Mouse (Mus musculus): ENCODE results near the gene Tnnt3. TPM values are rescaled to one million over a fixed set of nuclear protein-coding genes. Genes with fewer than 3 reads are reported as not detected.

The Tnnt3 gene
- not detected for polyA plus RNA-seq (2014; fragmentation: Illumina TruSeq; extraction: RNeasy Lipid Tissue Mini Kit (QIAGEN cat#74804); ENCODE audit: low read depth, low replicate concordance)

DNA sequence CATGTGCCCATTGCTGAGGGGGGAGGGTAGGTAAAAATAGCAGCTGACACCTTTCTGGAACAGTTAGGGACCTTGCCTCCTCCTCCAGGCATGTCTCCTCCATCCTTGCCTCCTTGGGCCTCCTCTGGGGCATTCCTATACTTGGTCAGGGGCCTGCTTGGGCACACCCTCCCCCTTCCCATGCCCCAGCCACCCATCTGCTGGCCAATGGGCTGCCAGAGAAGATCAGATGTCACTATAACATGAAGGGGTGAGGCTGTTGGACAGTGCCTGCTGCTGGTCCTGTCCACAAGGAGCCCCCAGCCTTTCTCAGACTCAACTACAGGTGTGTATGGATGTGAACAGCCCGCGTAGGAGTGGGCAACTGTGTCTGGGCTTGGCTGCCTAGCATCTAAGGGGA, at the start of gene Tnnt3:
TSS of gene Tnnt3 (plus strand) at position 262 of the 400 bp plus-strand sequence.

DNA sequence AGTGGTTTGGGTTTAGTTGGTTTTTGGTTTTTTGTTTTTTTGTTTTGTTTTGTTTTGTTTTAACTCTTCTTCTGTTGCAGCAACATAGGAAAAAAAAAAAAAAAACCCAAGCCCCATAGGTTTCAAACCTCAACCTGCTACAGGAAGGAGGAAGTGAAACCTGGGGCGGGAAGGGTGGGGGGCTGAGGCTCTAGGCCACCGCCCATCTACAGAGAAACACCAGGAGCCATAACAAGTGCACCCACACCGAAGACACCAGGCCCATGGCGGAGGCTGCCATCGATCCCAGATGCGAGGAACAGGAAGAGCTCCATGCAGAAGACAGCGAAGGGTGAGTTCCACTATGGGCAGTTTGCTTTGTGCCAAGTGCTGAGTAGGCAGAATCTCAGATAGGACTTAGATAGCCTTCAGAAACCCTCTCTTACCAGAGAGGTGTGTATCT, 38.0 kb upstream of the Tnnt3 start, which contains the start of gene Lsp1:
TSS of gene Lsp1 (plus strand) at position 174 of the 442 bp plus-strand sequence.

DNA sequence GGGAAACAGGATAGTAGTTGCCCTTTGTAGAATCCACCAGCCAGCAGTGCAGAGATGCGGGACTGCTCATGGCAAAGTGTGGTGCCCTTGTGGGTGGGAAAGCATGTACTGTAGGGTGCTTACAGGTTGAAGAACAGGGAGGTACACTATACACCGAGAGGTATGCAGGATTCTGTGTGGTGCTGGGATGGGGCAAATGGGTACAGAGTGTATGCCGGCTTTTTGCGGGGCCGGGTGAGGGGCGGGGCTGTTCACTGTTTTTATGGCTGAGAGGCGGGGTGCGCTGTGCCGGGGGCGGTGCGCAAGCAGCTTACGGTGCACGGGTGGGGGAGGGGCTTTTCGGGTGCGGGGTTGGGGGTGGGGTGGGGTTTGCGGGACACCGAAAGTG, 34.0 kb downstream of the Tnnt3 start, which contains the start of gene Mrpl23:
TSS of gene Mrpl23 (plus strand) at position 16 of the 388 bp plus-strand sequence.

Other genes with a start within 250 kb of the Tnnt3 start
- gene Gm2431, start 240.5 kb upstream of the Tnnt3 start, polyA plus RNA-seq (2014; fragmentation: Illumina TruSeq; extraction: RNeasy Lipid Tissue Mini Kit (QIAGEN cat#74804); ENCODE audit: low read depth, low replicate concordance) = not detected
- gene Gm4559, start 224.5 kb upstream of the Tnnt3 start, polyA plus RNA-seq (2014; fragmentation: Illumina TruSeq; extraction: RNeasy Lipid Tissue Mini Kit (QIAGEN cat#74804); ENCODE audit: low read depth, low replicate concordance) = not detected
- gene Krtap5-1, start 201.7 kb upstream of the Tnnt3 start, polyA plus RNA-seq (2014; fragmentation: Illumina TruSeq; extraction: RNeasy Lipid Tissue Mini Kit (QIAGEN cat#74804); ENCODE audit: low read depth, low replicate concordance) = not detected
- not detected for gene Krtap5-4, start 195.3 kb upstream of the Tnnt3 start, polyA plus RNA-seq (2014; fragmentation: Illumina TruSeq; extraction: RNeasy Lipid Tissue Mini Kit (QIAGEN cat#74804); ENCODE audit: low read depth, low replicate concordance)
- gene Ifitm10, start 125.1 kb upstream of the Tnnt3 start, polyA plus RNA-seq (2014; fragmentation: Illumina TruSeq; extraction: RNeasy Lipid Tissue Mini Kit (QIAGEN cat#74804); ENCODE audit: low read depth, low replicate concordance) = not detected
- not detected for gene Gm49369, start 116.2 kb upstream of the Tnnt3 start, polyA plus RNA-seq (2014; fragmentation: Illumina TruSeq; extraction: RNeasy Lipid Tissue Mini Kit (QIAGEN cat#74804); ENCODE audit: low read depth, low replicate concordance)
- 11.5 TPM for gene Ctsd, start 110.8 kb upstream of the Tnnt3 start, polyA plus RNA-seq (2014; fragmentation: Illumina TruSeq; extraction: RNeasy Lipid Tissue Mini Kit (QIAGEN cat#74804); ENCODE audit: low read depth, low replicate concordance)
- gene Syt8, start 64.0 kb upstream of the Tnnt3 start, polyA plus RNA-seq (2014; fragmentation: Illumina TruSeq; extraction: RNeasy Lipid Tissue Mini Kit (QIAGEN cat#74804); ENCODE audit: low read depth, low replicate concordance) = not detected
- gene Tnni2, start 57.0 kb upstream of the Tnnt3 start, polyA plus RNA-seq (2014; fragmentation: Illumina TruSeq; extraction: RNeasy Lipid Tissue Mini Kit (QIAGEN cat#74804); ENCODE audit: low read depth, low replicate concordance) = not detected
- gene Lsp1, start 38.0 kb upstream of the Tnnt3 start, polyA plus RNA-seq (2014; fragmentation: Illumina TruSeq; extraction: RNeasy Lipid Tissue Mini Kit (QIAGEN cat#74804); ENCODE audit: low read depth, low replicate concordance) = 0.60 TPM
- 0.53 TPM for gene Mrpl23, start 33.9 kb downstream of the Tnnt3 start, polyA plus RNA-seq (2014; fragmentation: Illumina TruSeq; extraction: RNeasy Lipid Tissue Mini Kit (QIAGEN cat#74804); ENCODE audit: low read depth, low replicate concordance)
- gene Igf2, start 168.0 kb downstream of the Tnnt3 start, polyA plus RNA-seq (2014; fragmentation: Illumina TruSeq; extraction: RNeasy Lipid Tissue Mini Kit (QIAGEN cat#74804); ENCODE audit: low read depth, low replicate concordance) = 7.4 TPM
- not detected for gene Gm49394, start 171.1 kb downstream of the Tnnt3 start, polyA plus RNA-seq (2014; fragmentation: Illumina TruSeq; extraction: RNeasy Lipid Tissue Mini Kit (QIAGEN cat#74804); ENCODE audit: low read depth, low replicate concordance)
- gene Ins2, start 244.5 kb downstream of the Tnnt3 start, polyA plus RNA-seq (2014; fragmentation: Illumina TruSeq; extraction: RNeasy Lipid Tissue Mini Kit (QIAGEN cat#74804); ENCODE audit: low read depth, low replicate concordance) = not detected

All from testis, adult 10 weeks (tissue).